29 mouse cellular contexts compared by ENCODE assay signal in genomic region chr10:116923651-116924495, GRCm38 (mm10). TPM values are rescaled to one million over a fixed set of nuclear protein-coding genes. Genes with fewer than 3 reads are reported as not detected.
A peak's percentile ranks its signal among the peaks of the same experiment; 100 is the strongest.
DNase-seq lines count a peak whose midpoint lies in the region; TF ChIP-seq lines count a peak whose summit lies in the region.
"Had no signal": no experiment of that assay in that cellular context is flagged by ENCODE, and none has a peak within 500 bp of the region (broad histone marks: within the 10 kb centered on the region; RNA-seq: fewer than 3 reads in every experiment).

No protein-coding gene starts in this region.

- H3K4me3 ChIP-seq in spleen, adult 2 months (ENCODE audit: extremely low read depth, insufficient read depth, insufficient read length), result no peak overlapping the region
- H3K4me3 ChIP-seq: embryonic facial prominence, embryonic 12.5 days; left cerebral cortex, adult 2 months; limb, embryonic 15.5 days; liver, embryonic 15.5 days; midbrain, embryonic 13.5 days had no signal

- TF ChIP-seq CTCF in spleen, adult 2 months (IDR thresholded peaks at IDR 0.05; ENCODE audit: extremely low read depth, insufficient read depth, insufficient read length, insufficient replicate concordance), result no peak

- 84% methylated on average over 19 of the region's 19 CpGs for WGBS in spleen, adult 2 months

- H3K27ac ChIP-seq in spleen, adult 2 months (ENCODE audit: insufficient read depth, low read length), result peak overlapping the region; percentile 17; the same call in 1 of the 2 replicates
- H3K27ac ChIP-seq: embryonic facial prominence, embryonic 12.5 days; left cerebral cortex, adult 2 months; limb, embryonic 15.5 days; liver, embryonic 15.5 days; midbrain, embryonic 13.5 days had no signal

- no peak for TF ChIP-seq POLR2A in spleen, adult 2 months (IDR thresholded peaks at IDR 0.05; ENCODE audit: low read depth, low read length)

- no peaks in the 10 kb centered on the region for H3K4me1 ChIP-seq in spleen, adult 2 months (ENCODE audit: control insufficient read depth, insufficient read depth, insufficient read length)
- H3K4me1 ChIP-seq: embryonic facial prominence, embryonic 12.5 days; limb, embryonic 15.5 days; liver, embryonic 15.5 days; midbrain, embryonic 13.5 days had no signal

- H3K36me3 ChIP-seq in spleen, adult 2 months (ENCODE audit: control insufficient read depth, insufficient read depth, low read length), result peaks cover 2% of the 10 kb centered on the region

- no peak for DNase-seq in spleen, adult 2 months (ENCODE audit: low read depth in 1 of 2, low spot score in 2 of 2)
- no peak for DNase-seq in spleen, adult 18-20 months
- peak; percentile 44 for DNase-seq in ES-CJ7 (ENCODE audit: low read depth, low spot score)
- DNase-seq in brain, adult 2 months (ENCODE audit: low read depth, low spot score), result peak; percentile 13
- peak; percentile 63 for DNase-seq in naive thymus-derived CD4-positive, alpha-beta T cell, adult 2 months (ENCODE audit: low read depth)
- no peak for DNase-seq in cerebellum, adult 11 months
- no peak for DNase-seq in urinary bladder, postnatal 10 days (ENCODE audit: low spot score)
- no peak for DNase-seq in lung, adult 18-20 months
- DNase-seq: adrenal gland, postnatal 25 days; cerebellum, adult 18-20 months; cerebellum, postnatal 14 days; kidney, adult 11 months; left cerebral cortex, postnatal 4 days had no signal

- no peaks in the 10 kb centered on the region for H3K27me3 ChIP-seq in spleen, adult 2 months (ENCODE audit: control insufficient read depth, insufficient read depth, low read length)
- H3K27me3 ChIP-seq: embryonic facial prominence, embryonic 12.5 days; limb, embryonic 15.5 days; liver, embryonic 15.5 days; midbrain, embryonic 13.5 days had no signal

RNA-seq across cellular contexts. Expression of gene Rab3ip, which starts 26.7 kb away (rescaled TPM):
- polyA plus RNA-seq in spleen, adult 2 months (2012; rRNA removed), result 34.3 and 69.3 TPM in 2 replicates

RNA-seq across cellular contexts. Expression of gene Myrfl, which starts 27.2 kb away (rescaled TPM):
- polyA plus RNA-seq in spleen, adult 2 months (2012; rRNA removed), result 0.02 TPM in 1 of 2 replicates, not detected in the other
- polyA plus RNA-seq: G1E; liver, embryonic 15.5 days had no signal

RNA-seq across cellular contexts. Expression of gene Gm10271, which starts 48.5 kb away (rescaled TPM):
- polyA plus RNA-seq in spleen, adult 2 months (2012; rRNA removed), result not detected in 2 replicates
- polyA plus RNA-seq: embryonic facial prominence, embryonic 12.5 days; forebrain, embryonic 11.5 days; G1E; heart, embryonic 11.5 days; heart, postnatal 0 days; hindbrain, embryonic 16.5 days; kidney, embryonic 16.5 days; large intestine, adult 2 months; limb, embryonic 15.5 days; liver, embryonic 15.5 days; lung, embryonic 16.5 days; midbrain, embryonic 13.5 days; neural tube, embryonic 11.5 days; small intestine, adult 2 months; thymus, postnatal 0 days had no signal

Comparison
In these comparisons a context has a peak if more than half of its experiments do, and no peak if none do; other contexts are left out.
1. DNase-seq: peak in ES-CJ7 (single experiment), brain, adult 2 months (single experiment) and naive thymus-derived CD4-positive, alpha-beta T cell, adult 2 months (single experiment); none in spleen, adult 2 months (0 of 2), spleen, adult 18-20 months (0 of 2), cerebellum, adult 11 months (single experiment), urinary bladder, postnatal 10 days (single experiment) and lung, adult 18-20 months (0 of 2).